16 mouse cellular contexts compared by ENCODE assay signal in the genomic region with DNA sequence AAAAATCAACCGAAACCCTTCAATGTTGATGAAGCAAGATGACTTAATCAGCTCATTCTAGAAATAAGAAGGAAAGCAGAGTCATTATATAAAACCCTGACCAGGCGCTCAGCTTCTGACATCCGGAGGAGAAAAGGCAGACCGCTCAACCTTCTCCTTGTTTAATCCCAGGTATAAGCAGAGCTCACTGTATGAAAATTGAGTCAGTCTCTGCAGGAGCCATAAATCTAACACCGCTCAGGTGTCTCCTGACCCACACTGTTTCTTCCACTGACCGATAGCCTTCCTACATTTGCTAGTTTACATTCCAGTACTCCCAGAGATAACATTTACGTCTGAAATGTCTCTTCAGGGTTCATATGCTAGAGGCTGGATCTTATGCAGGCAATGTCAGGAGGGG.
A peak's percentile ranks its signal among the peaks of the same experiment; 100 is the strongest.
DNase-seq lines count a peak whose midpoint lies in the region; ATAC-seq and TF ChIP-seq lines count a peak whose summit lies in the region.
"Had no signal": no experiment of that assay in that cellular context is flagged by ENCODE, and none has a peak within 500 bp of the region (broad histone marks: within the 10 kb centered on the region; RNA-seq: fewer than 3 reads in every experiment).

No protein-coding gene starts in this region.

- peak overlapping the region; percentile 52; the same call in 1 of the 2 replicates for H3K27ac ChIP-seq in hindbrain, embryonic 13.5 days
- no peak overlapping the region for H3K27ac ChIP-seq in hindbrain, embryonic 11.5 days (ENCODE audit: low read depth, low read length)
- H3K27ac ChIP-seq in midbrain, embryonic 11.5 days (ENCODE audit: low read depth, low read length) = no peak overlapping the region
- H3K27ac ChIP-seq in midbrain, postnatal 0 days (ENCODE audit: low read depth, low read length) = no peak overlapping the region
- H3K27ac ChIP-seq in stomach, embryonic 14.5 days (ENCODE audit: low read length) = no peak overlapping the region
- H3K27ac ChIP-seq in stomach, postnatal 0 days (replicated peaks) = no peak overlapping the region
- H3K27ac ChIP-seq: embryonic facial prominence, embryonic 12.5 days; forebrain, embryonic 12.5 days; hindbrain, embryonic 10.5 days had no signal

- no peak for DNase-seq in hindbrain, embryonic 11.5 days (ENCODE audit: low spot score)
- no peak for DNase-seq in midbrain, embryonic 11.5 days (ENCODE audit: low spot score, missing footprints)
- DNase-seq in midbrain, postnatal 0 days (ENCODE audit: low spot score) = no peak
- DNase-seq in stomach, postnatal 0 days (ENCODE audit: low spot score) = no peak
- DNase-seq in left cerebral cortex, adult 18-20 months (ENCODE audit: low spot score in 2 of 2) = no peak
- DNase-seq: adrenal gland, postnatal 10 days; embryo, embryonic 11 days; forebrain, postnatal 0 days; gastrocnemius, postnatal 14 days had no signal

- no peaks in the 10 kb centered on the region; the same call in 1 of the 2 replicates for H3K4me1 ChIP-seq in hindbrain, embryonic 13.5 days (replicated peaks)
- H3K4me1 ChIP-seq in hindbrain, embryonic 11.5 days (replicated peaks; ENCODE audit: control insufficient read depth, insufficient read depth, low read length) = no peaks in the 10 kb centered on the region
- H3K4me1 ChIP-seq in midbrain, embryonic 11.5 days (ENCODE audit: control insufficient read depth, insufficient read depth, low read length) = no peaks in the 10 kb centered on the region
- H3K4me1 ChIP-seq in midbrain, postnatal 0 days (ENCODE audit: insufficient read depth, low read length) = no peaks in the 10 kb centered on the region
- H3K4me1 ChIP-seq in stomach, embryonic 14.5 days (ENCODE audit: control insufficient read depth, insufficient read depth, low read length) = no peaks in the 10 kb centered on the region
- H3K4me1 ChIP-seq in stomach, postnatal 0 days (replicated peaks; ENCODE audit: control insufficient read depth, insufficient read depth) = no peaks in the 10 kb centered on the region
- H3K4me1 ChIP-seq: embryonic facial prominence, embryonic 12.5 days; heart, embryonic 12.5 days; hindbrain, embryonic 10.5 days had no signal

- ATAC-seq in hindbrain, embryonic 13.5 days (ENCODE audit: low FRiP score) = no peak
- ATAC-seq in hindbrain, embryonic 11.5 days (ENCODE audit: low FRiP score) = no peak
- 0 out of 2 replicates have a peak, but pooled peaks have one; percentile 3 for ATAC-seq in midbrain, embryonic 11.5 days (ENCODE audit: low FRiP score)
- no peak for ATAC-seq in midbrain, postnatal 0 days (ENCODE audit: low FRiP score)
- ATAC-seq in stomach, embryonic 14.5 days (ENCODE audit: insufficient number of reproducible peaks, insufficient read depth, low FRiP score, low read depth) = peak; percentile 67; the same call in 1 of the 2 replicates
- ATAC-seq in stomach, postnatal 0 days (ENCODE audit: low FRiP score, low TSS enrichment) = no peak
- no peak for ATAC-seq in granulocyte monocyte progenitor cell, adult 5-6 weeks (replicated peaks; ENCODE audit: poor library complexity, severe bottlenecking)

- H3K27me3 ChIP-seq in hindbrain, embryonic 13.5 days = no peaks in the 10 kb centered on the region
- no peaks in the 10 kb centered on the region for H3K27me3 ChIP-seq in hindbrain, embryonic 11.5 days (ENCODE audit: control insufficient read depth, insufficient read depth, low read length)
- H3K27me3 ChIP-seq in midbrain, embryonic 11.5 days (ENCODE audit: control insufficient read depth, insufficient read depth, low read length) = peaks cover 3% of the 10 kb centered on the region; the same call in 1 of the 2 replicates
- H3K27me3 ChIP-seq in midbrain, postnatal 0 days (ENCODE audit: insufficient read depth, low read length) = no peaks in the 10 kb centered on the region
- H3K27me3 ChIP-seq in stomach, embryonic 14.5 days (ENCODE audit: control insufficient read depth, insufficient read depth, low read length) = no peaks in the 10 kb centered on the region
- H3K27me3 ChIP-seq in stomach, postnatal 0 days (ENCODE audit: control insufficient read depth, insufficient read depth, low read length) = no peaks in the 10 kb centered on the region
- H3K27me3 ChIP-seq: embryonic facial prominence, embryonic 12.5 days; forebrain, embryonic 12.5 days; heart, embryonic 12.5 days had no signal

- H3K4me2 ChIP-seq in hindbrain, embryonic 13.5 days = no peak overlapping the region
- H3K4me2 ChIP-seq in hindbrain, embryonic 11.5 days (replicated peaks; ENCODE audit: low read depth, low read length) = no peak overlapping the region
- H3K4me2 ChIP-seq in midbrain, embryonic 11.5 days = no peak overlapping the region
- no peak overlapping the region for H3K4me2 ChIP-seq in midbrain, postnatal 0 days (ENCODE audit: low read depth, low read length, poor library complexity, severe bottlenecking)
- H3K4me2 ChIP-seq in stomach, embryonic 14.5 days (replicated peaks; ENCODE audit: low read depth, low read length) = no peak overlapping the region
- no peak overlapping the region for H3K4me2 ChIP-seq in stomach, postnatal 0 days (replicated peaks; ENCODE audit: low read depth)
- H3K4me2 ChIP-seq: embryonic facial prominence, embryonic 12.5 days; forebrain, embryonic 12.5 days; heart, embryonic 12.5 days had no signal

- no peaks in the 10 kb centered on the region for H3K36me3 ChIP-seq in hindbrain, embryonic 13.5 days
- H3K36me3 ChIP-seq in hindbrain, embryonic 11.5 days (ENCODE audit: control insufficient read depth, insufficient read depth, low read length) = no peaks in the 10 kb centered on the region
- H3K36me3 ChIP-seq in midbrain, embryonic 11.5 days (ENCODE audit: control insufficient read depth, insufficient read depth, low read length) = no peaks in the 10 kb centered on the region
- H3K36me3 ChIP-seq in midbrain, postnatal 0 days (ENCODE audit: insufficient read depth, low read length) = no peaks in the 10 kb centered on the region
- H3K36me3 ChIP-seq in stomach, embryonic 14.5 days (ENCODE audit: control insufficient read depth, insufficient read depth, low read length) = no peaks in the 10 kb centered on the region
- no peaks in the 10 kb centered on the region for H3K36me3 ChIP-seq in stomach, postnatal 0 days (ENCODE audit: control insufficient read depth, insufficient read depth, low read length)
- H3K36me3 ChIP-seq: embryonic facial prominence, embryonic 12.5 days; forebrain, embryonic 12.5 days; heart, embryonic 12.5 days; hindbrain, embryonic 10.5 days had no signal

- H3K4me3 ChIP-seq in hindbrain, embryonic 13.5 days = no peak overlapping the region
- H3K4me3 ChIP-seq in hindbrain, embryonic 11.5 days (ENCODE audit: low read depth, low read length) = no peak overlapping the region
- no peak overlapping the region for H3K4me3 ChIP-seq in midbrain, embryonic 11.5 days (ENCODE audit: low read depth, low read length)
- H3K4me3 ChIP-seq in midbrain, postnatal 0 days (ENCODE audit: low read depth, low read length) = no peak overlapping the region
- no peak overlapping the region for H3K4me3 ChIP-seq in stomach, embryonic 14.5 days (ENCODE audit: low read depth, low read length)
- H3K4me3 ChIP-seq in stomach, postnatal 0 days (ENCODE audit: low read depth, low read length) = no peak overlapping the region
- H3K4me3 ChIP-seq: embryonic facial prominence, embryonic 12.5 days; forebrain, embryonic 12.5 days; heart, embryonic 12.5 days; hindbrain, embryonic 10.5 days had no signal

- TF ChIP-seq EP300 in stomach, postnatal 0 days (optimal IDR thresholded peaks at IDR 0.05) = no peak

- WGBS in hindbrain, embryonic 13.5 days = 79% methylated on average over 7 of the region's 7 CpGs
- 81% methylated on average over 7 of the region's 7 CpGs for WGBS in hindbrain, embryonic 11.5 days
- 44% methylated on average over 7 of the region's 7 CpGs for WGBS in midbrain, embryonic 11.5 days
- 49% methylated on average over 7 of the region's 7 CpGs for WGBS in midbrain, postnatal 0 days
- 36% methylated on average over 7 of the region's 7 CpGs for WGBS in stomach, embryonic 14.5 days
- 50% methylated on average over 7 of the region's 7 CpGs for WGBS in stomach, postnatal 0 days

- H3K9me3 ChIP-seq in hindbrain, embryonic 13.5 days = no peaks in the 10 kb centered on the region
- no peaks in the 10 kb centered on the region for H3K9me3 ChIP-seq in hindbrain, embryonic 11.5 days (ENCODE audit: control insufficient read depth, low read length)
- no peaks in the 10 kb centered on the region for H3K9me3 ChIP-seq in midbrain, embryonic 11.5 days (ENCODE audit: control insufficient read depth, low read length)
- H3K9me3 ChIP-seq in midbrain, postnatal 0 days (ENCODE audit: low read length) = no peaks in the 10 kb centered on the region
- no peaks in the 10 kb centered on the region for H3K9me3 ChIP-seq in stomach, embryonic 14.5 days (ENCODE audit: control insufficient read depth, low read depth, low read length)
- H3K9me3 ChIP-seq in stomach, postnatal 0 days (ENCODE audit: control insufficient read depth, low read length) = no peaks in the 10 kb centered on the region
- H3K9me3 ChIP-seq: embryonic facial prominence, embryonic 12.5 days; forebrain, embryonic 12.5 days; heart, embryonic 12.5 days; hindbrain, embryonic 10.5 days had no signal

- no peak overlapping the region for H3K9ac ChIP-seq in hindbrain, embryonic 13.5 days
- no peak overlapping the region for H3K9ac ChIP-seq in hindbrain, embryonic 11.5 days (ENCODE audit: low read depth, low read length)
- no peak overlapping the region for H3K9ac ChIP-seq in midbrain, embryonic 11.5 days (ENCODE audit: low read length)
- no peak overlapping the region for H3K9ac ChIP-seq in midbrain, postnatal 0 days (replicated peaks; ENCODE audit: low read length, poor library complexity, severe bottlenecking)
- H3K9ac ChIP-seq in stomach, embryonic 14.5 days (replicated peaks; ENCODE audit: low read depth, low read length) = no peak overlapping the region
- no peak overlapping the region for H3K9ac ChIP-seq in stomach, postnatal 0 days (ENCODE audit: low read length)
- H3K9ac ChIP-seq: embryonic facial prominence, embryonic 12.5 days; forebrain, embryonic 12.5 days; forebrain, postnatal 0 days; heart, embryonic 12.5 days had no signal

- no peak for TF ChIP-seq CTCF in midbrain, postnatal 0 days (IDR thresholded peaks at IDR 0.05)
- TF ChIP-seq CTCF in stomach, postnatal 0 days (IDR thresholded peaks at IDR 0.05; ENCODE audit: low read depth) = no peak

Comparison
In these comparisons a context has a peak if more than half of its experiments do, and no peak if none do; other contexts are left out.
1. ATAC-seq: peak in midbrain, embryonic 11.5 days (single experiment) and stomach, embryonic 14.5 days (single experiment); none in hindbrain, embryonic 13.5 days (single experiment), hindbrain, embryonic 11.5 days (single experiment), midbrain, postnatal 0 days (single experiment), stomach, postnatal 0 days (single experiment) and granulocyte monocyte progenitor cell, adult 5-6 weeks (single experiment).